11 mouse cellular contexts compared by ENCODE assay signal in the genomic region with DNA sequence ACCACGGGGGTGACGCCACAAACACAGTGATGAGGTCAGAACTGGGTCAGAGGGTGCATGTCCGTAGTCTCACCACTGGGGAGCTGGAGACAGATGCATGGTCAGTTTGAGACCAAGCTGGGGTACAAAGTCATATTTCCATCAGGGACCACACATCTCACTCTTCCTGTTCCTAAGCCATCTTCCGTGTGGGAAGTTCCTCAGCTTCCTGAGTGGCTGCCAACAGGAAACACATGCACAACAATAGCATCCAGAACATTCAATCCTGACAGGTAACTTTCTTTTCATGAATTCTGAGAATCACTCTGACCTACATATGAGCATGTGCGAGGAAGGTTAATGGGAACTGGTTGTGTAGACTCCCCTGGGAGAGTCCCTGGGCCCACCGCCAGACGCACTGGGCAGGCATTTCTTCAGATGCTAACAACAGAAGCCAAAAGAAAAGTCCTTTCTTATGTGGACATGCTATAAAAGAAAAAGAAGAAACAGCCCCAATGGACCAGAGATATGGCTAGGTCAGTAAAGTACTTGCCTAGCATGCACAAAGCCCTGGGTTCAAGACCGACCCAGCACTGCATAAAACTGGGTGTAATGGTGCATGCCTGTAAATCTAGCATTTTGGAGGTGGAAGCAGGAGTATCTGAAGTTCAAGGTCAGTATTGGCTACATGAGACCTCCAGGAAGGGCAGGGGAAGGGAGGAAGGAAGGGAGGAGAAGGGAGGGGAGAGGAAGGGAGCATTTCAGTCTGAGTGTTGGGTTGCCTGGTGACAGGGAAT.
DNase-seq lines count a peak whose midpoint lies in the region; ATAC-seq lines count a peak whose summit lies in the region.
"Had no signal": no experiment of that assay in that cellular context is flagged by ENCODE, and none has a peak within 500 bp of the region (broad histone marks: within the 10 kb centered on the region; RNA-seq: fewer than 3 reads in every experiment).

No protein-coding gene starts in this region.

- peak; percentile 98 for DNase-seq in heart, adult 11 months
- peak; percentile 64 to 72 for DNase-seq in cerebellum, postnatal 14 days
- DNase-seq in heart, postnatal 14 days: peak; percentile 83
- DNase-seq in lung, postnatal 25 days (ENCODE audit: low spot score): peak; percentile 10
- no peak for DNase-seq in left cerebral cortex, adult 18-20 months (ENCODE audit: low spot score in 2 of 2)
- DNase-seq in right cerebral cortex, postnatal 10 days (ENCODE audit: low spot score in 2 of 2): no peak
- DNase-seq: liver; right cerebral cortex, postnatal 4 days had no signal

- no peak overlapping the region for H3K9ac ChIP-seq in heart, embryonic 12.5 days

- no peak overlapping the region for H3K4me3 ChIP-seq in heart, embryonic 12.5 days

- peaks cover 4% of the 10 kb centered on the region; the same call in 1 of the 2 replicates for H3K9me3 ChIP-seq in heart, embryonic 12.5 days (replicated peaks)

- H3K27me3 ChIP-seq in heart, embryonic 12.5 days (replicated peaks): no peaks in the 10 kb centered on the region

- ATAC-seq in heart, embryonic 12.5 days (ENCODE audit: insufficient number of reproducible peaks, low FRiP score): no peak
- ATAC-seq in megakaryocyte progenitor cell, adult 5-6 weeks (replicated peaks; ENCODE audit: poor library complexity): no peak
- ATAC-seq: activated CD4-positive, CD25-positive, alpha-beta regulatory T cell, adult 4 months had no signal

- WGBS in heart, embryonic 12.5 days: 82% methylated on average over 8 of the region's 8 CpGs

- H3K36me3 ChIP-seq in heart, embryonic 12.5 days: no peaks in the 10 kb centered on the region

- H3K27ac ChIP-seq in heart, embryonic 12.5 days (ENCODE audit: poor library complexity, severe bottlenecking): no peak overlapping the region

- H3K4me2 ChIP-seq in heart, embryonic 12.5 days: no peak overlapping the region

- H3K4me1 ChIP-seq in heart, embryonic 12.5 days (replicated peaks): peaks cover 63% of the 10 kb centered on the region

- intact Hi-C loops in heart, postnatal 14 days (cut with DNase I): loop anchor here (5.0 kb wide), 1 partner anchor 37 kb away; no protein-coding TSS in a partner anchor

Comparison
In these comparisons a context has a peak if more than half of its experiments do, and no peak if none do; other contexts are left out.
1. DNase-seq: peak in heart, adult 11 months (single experiment), cerebellum, postnatal 14 days (2 of 2), heart, postnatal 14 days (2 of 2) and lung, postnatal 25 days (single experiment); none in left cerebral cortex, adult 18-20 months (0 of 2) and right cerebral cortex, postnatal 10 days (0 of 2).